ENCODE assay signal across 8 mouse cellular contexts in genomic region chr15:102144274-102144711, GRCm38 (mm10). TPM values are rescaled to one million over a fixed set of nuclear protein-coding genes. Genes with fewer than 3 reads are reported as not detected.
DNase-seq lines count a peak whose midpoint lies in the region; ATAC-seq and TF ChIP-seq lines count a peak whose summit lies in the region.

Gene Igfbp6 (plus strand): TSS chr15:102144362.

- ATAC-seq in midbrain, embryonic 16.5 days = no peak

- WGBS in kidney, adult 2 months = 35% methylated on average over 22 of the region's 22 CpGs
- WGBS in heart, embryonic 10.5 days = 11% methylated on average over 22 of the region's 22 CpGs
- WGBS in limb, embryonic 10.5 days = 4% methylated on average over 22 of the region's 22 CpGs
- 4% methylated on average over 22 of the region's 22 CpGs for WGBS in midbrain, embryonic 16.5 days

- no peak for DNase-seq in kidney, adult 2 months
- DNase-seq in kidney, postnatal 25 days = no peak
- DNase-seq in adrenal gland, postnatal 36 days = no peak
- DNase-seq in heart, embryonic 10.5 days (ENCODE audit: low spot score) = no peak
- no peak for DNase-seq in limb, embryonic 10.5 days (ENCODE audit: low spot score)
- DNase-seq in layer of hippocampus, postnatal 14 days (ENCODE audit: low spot score in 2 of 2) = no peak
- no peak for DNase-seq in kidney, adult 9 months

- no peaks in the 10 kb centered on the region for H3K9me3 ChIP-seq in heart, embryonic 10.5 days
- H3K9me3 ChIP-seq in limb, embryonic 10.5 days (replicated peaks) = no peaks in the 10 kb centered on the region
- H3K9me3 ChIP-seq in midbrain, embryonic 16.5 days (replicated peaks; ENCODE audit: control insufficient read depth, low read length, poor library complexity, severe bottlenecking) = no peaks in the 10 kb centered on the region

- H3K36me3 ChIP-seq in kidney, adult 2 months (ENCODE audit: control insufficient read depth, insufficient read depth, low read length) = no peaks in the 10 kb centered on the region
- H3K36me3 ChIP-seq in heart, embryonic 10.5 days = no peaks in the 10 kb centered on the region
- no peaks in the 10 kb centered on the region for H3K36me3 ChIP-seq in limb, embryonic 10.5 days
- no peaks in the 10 kb centered on the region for H3K36me3 ChIP-seq in midbrain, embryonic 16.5 days (ENCODE audit: control insufficient read depth, insufficient read depth, low read length)

- TF ChIP-seq CTCF in kidney, adult 2 months (conservative IDR thresholded peaks at IDR 0.05; ENCODE audit: insufficient read depth, insufficient read length, low read depth, low read length) = no peak

- peak within 1 kb of the TSS; percentile 34 for H3K4me2 ChIP-seq in midbrain, embryonic 16.5 days (ENCODE audit: low read length)

- H3K4me3 ChIP-seq in kidney, adult 2 months (ENCODE audit: insufficient read depth, low read depth, low read length) = no peak within 1 kb of the TSS
- H3K4me3 ChIP-seq in heart, embryonic 10.5 days = peak within 1 kb of the TSS; percentile 51
- H3K4me3 ChIP-seq in limb, embryonic 10.5 days = peak within 1 kb of the TSS; percentile 47
- H3K4me3 ChIP-seq in midbrain, embryonic 16.5 days (ENCODE audit: low read depth, low read length) = peak within 1 kb of the TSS; percentile 12; the same call in 1 of the 2 replicates

- peak within 1 kb of the TSS; percentile 30; the same call in 1 of the 2 replicates for H3K9ac ChIP-seq in midbrain, embryonic 16.5 days (ENCODE audit: low read depth, low read length)

- no peaks in the 10 kb centered on the region for H3K4me1 ChIP-seq in kidney, adult 2 months (ENCODE audit: control insufficient read depth, insufficient read depth, low read length)
- H3K4me1 ChIP-seq in heart, embryonic 10.5 days = peaks cover 36% of the 10 kb centered on the region
- peaks cover 19% of the 10 kb centered on the region for H3K4me1 ChIP-seq in limb, embryonic 10.5 days
- peaks cover 3% of the 10 kb centered on the region; the same call in 1 of the 2 replicates for H3K4me1 ChIP-seq in midbrain, embryonic 16.5 days (ENCODE audit: control insufficient read depth, insufficient read depth, low read length)

- no peaks in the 10 kb centered on the region for H3K27me3 ChIP-seq in kidney, adult 2 months (replicated peaks; ENCODE audit: control insufficient read depth, insufficient read depth, low read length)
- peaks cover 53% of the 10 kb centered on the region for H3K27me3 ChIP-seq in heart, embryonic 10.5 days (ENCODE audit: insufficient read depth, poor library complexity, severe bottlenecking)
- H3K27me3 ChIP-seq in limb, embryonic 10.5 days (ENCODE audit: low read depth, poor library complexity, severe bottlenecking) = peaks cover 51% of the 10 kb centered on the region
- H3K27me3 ChIP-seq in midbrain, embryonic 16.5 days (ENCODE audit: control insufficient read depth, insufficient read depth, low read depth, low read length) = peaks cover 29% of the 10 kb centered on the region

- TF ChIP-seq POLR2A in kidney, adult 2 months (IDR thresholded peaks at IDR 0.05; ENCODE audit: low read depth, low read length) = no peak

- no peak within 1 kb of the TSS for H3K27ac ChIP-seq in kidney, adult 2 months (ENCODE audit: insufficient read depth, low read depth, low read length)
- H3K27ac ChIP-seq in heart, embryonic 10.5 days = peak within 1 kb of the TSS; percentile 32; the same call in 1 of the 2 replicates
- H3K27ac ChIP-seq in limb, embryonic 10.5 days = peak within 1 kb of the TSS; percentile 53; the same call in 1 of the 2 replicates
- H3K27ac ChIP-seq in midbrain, embryonic 16.5 days (ENCODE audit: low read length) = no peak within 1 kb of the TSS

RNA-seq across cellular contexts. Expression of gene Igfbp6, which starts in this region (rescaled TPM):
- polyA plus RNA-seq in kidney, adult 2 months (2012; rRNA removed) = 18.5 and 26.8 TPM in 2 replicates
- 10 to 100 TPM; 43.4 to 51.3 TPM for total RNA-seq in adrenal gland, postnatal 36 days (2021)
- 0.64 and 0.67 TPM in 2 replicates for polyA plus RNA-seq in heart, embryonic 10.5 days (2016; fragmentation: Nextera tagmentation; extraction: Ambion mirVana)
- polyA plus RNA-seq in limb, embryonic 10.5 days (2016; fragmentation: Nextera tagmentation; extraction: Ambion mirVana) = 0.23 and 0.46 TPM in 2 replicates
- 2.5 and 3.1 TPM in 2 replicates for polyA plus RNA-seq in midbrain, embryonic 16.5 days (2015; fragmentation: Nextera tagmentation; extraction: Ambion mirVana)
- total RNA-seq in layer of hippocampus, postnatal 14 days (2021) = 1 to 10 TPM; 3.0 to 4.0 TPM

Comparison
In these comparisons a context has a peak if more than half of its experiments do, and no peak if none do; other contexts are left out.
1. RNA of gene Igfbp6 (total RNA-seq): 43.4 to 51.3 TPM in adrenal gland, postnatal 36 days; 3.0 to 4.0 TPM in layer of hippocampus, postnatal 14 days; every median in the first group is over 4 times any median in the second.
2. H3K27ac ChIP-seq: peak in heart, embryonic 10.5 days (single experiment) and limb, embryonic 10.5 days (single experiment); none in kidney, adult 2 months (single experiment) and midbrain, embryonic 16.5 days (single experiment).